Mouse (Mus musculus) frontal cortex, postnatal 36 days (tissue): ENCODE data around the gene Grk4.

Experiments
- DNase-seq, 2 experiments: peaks; one replicate each; pipeline ENCODE4 v3.0.0; 2022; ENCODE audit warnings: low spot score in 2 of 2

Gene Grk4

GRCm38 (mm10) chr5:34659686-34660590 lies at the start of gene Grk4, which contains the start of gene Nop14:
Gene Grk4 (plus strand): TSS chr5:34660379.
Gene Nop14 (minus strand): TSS chr5:34660148.
- peak; percentile 98 to 100 for DNase-seq

- DNase-seq: no peak
These were observed 27.2 kb upstream of the Grk4 start for GRCm38 (mm10) chr5:34632996-34633395.

- DNase-seq: no peak
These were observed 26.5 kb upstream of the Grk4 start for GRCm38 (mm10) chr5:34633641-34634040.

DNA sequence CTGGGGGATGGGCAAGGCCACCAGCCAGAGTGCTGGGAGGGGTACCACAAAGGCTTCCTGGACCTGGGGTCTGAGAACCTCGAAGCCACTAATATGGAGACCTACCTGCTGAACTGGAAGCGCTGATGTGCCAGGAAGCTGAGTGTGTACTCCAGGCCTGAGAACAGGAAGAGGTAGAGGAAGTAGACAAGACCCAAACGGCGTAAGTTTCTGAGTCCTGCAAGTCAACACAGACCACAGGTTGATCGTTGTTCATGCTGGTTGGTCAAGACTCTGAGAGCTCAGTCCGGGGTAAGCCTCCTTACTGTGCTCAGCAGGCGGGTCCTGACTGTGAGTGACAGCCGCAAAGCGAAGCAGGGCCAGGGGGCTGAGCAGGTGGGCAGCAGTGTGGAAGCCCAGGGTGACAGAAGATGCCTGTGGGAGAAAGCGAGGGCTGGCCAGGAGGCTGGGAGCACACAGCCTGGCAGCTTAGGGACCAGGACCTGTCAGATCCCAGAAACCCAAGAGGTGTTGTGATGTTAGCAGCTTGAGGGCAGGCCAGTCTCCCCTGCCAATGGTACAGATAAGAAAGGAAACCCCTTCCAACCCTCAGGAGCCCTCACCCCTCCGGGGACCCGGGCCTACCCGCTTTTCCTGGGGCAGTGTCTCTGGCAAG lies 25.3 kb upstream of the Grk4 start:
- no peak for DNase-seq

DNA sequence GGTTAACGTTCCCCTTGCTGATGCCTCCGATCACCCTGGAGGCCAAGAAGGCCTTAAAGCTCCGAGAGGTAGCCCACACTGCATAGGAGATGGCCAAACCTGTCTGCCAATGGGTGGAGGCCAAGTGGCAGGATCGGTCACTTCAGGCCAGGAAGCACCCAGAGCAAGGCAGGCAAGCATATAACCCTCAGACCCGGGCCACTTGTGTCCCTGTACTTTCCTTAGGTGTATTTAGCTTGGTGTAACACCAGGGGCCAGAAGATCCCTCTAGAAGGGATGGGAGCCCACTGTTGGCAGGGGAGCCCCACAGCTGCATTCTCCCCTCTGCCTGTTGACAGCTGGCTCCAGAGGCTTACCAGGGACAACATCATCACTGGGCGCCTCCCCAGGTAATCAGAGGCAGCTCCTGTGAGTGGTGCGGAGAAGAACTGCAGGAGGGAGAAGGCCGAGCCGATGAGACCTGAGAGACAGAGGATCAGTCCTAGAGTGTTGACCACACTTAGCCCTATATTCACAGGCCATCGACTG lies 24.4 kb upstream of the Grk4 start:
- DNase-seq: no peak

GRCm38 (mm10) chr5:34636481-34637287 lies 23.5 kb upstream of the Grk4 start, which contains the start of gene Mfsd10:
Gene Mfsd10 (minus strand): TSS chr5:34637212.
- peak; percentile 75 to 80 for DNase-seq

DNA sequence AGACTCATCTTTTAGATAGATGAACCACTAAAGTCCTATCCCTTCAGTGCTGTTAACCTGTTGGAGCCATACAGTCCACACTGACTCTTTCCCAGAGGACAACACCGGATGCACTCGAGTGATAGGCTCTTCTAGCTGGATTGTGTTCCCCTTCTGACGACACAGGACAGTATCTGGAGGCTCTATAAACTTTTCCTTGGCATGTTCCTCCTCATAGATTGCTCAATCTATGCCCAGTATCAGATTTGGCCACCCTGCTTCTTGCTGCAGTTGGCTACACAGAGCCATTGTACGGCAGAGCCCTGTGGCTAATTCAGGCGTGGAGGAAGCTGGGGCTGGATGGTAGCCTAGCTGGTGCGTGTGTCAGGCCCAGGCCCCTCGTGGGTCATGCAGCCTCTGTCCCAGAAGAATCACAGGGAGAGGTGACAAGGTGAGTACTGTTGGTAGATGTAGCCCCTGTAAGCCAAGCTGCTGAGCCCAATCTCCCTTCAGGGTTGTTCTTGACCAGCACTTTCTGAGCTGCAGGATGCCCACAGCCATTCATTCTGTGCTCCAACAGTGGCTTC lies 22.5 kb upstream of the Grk4 start:
- DNase-seq: no peak

DNA sequence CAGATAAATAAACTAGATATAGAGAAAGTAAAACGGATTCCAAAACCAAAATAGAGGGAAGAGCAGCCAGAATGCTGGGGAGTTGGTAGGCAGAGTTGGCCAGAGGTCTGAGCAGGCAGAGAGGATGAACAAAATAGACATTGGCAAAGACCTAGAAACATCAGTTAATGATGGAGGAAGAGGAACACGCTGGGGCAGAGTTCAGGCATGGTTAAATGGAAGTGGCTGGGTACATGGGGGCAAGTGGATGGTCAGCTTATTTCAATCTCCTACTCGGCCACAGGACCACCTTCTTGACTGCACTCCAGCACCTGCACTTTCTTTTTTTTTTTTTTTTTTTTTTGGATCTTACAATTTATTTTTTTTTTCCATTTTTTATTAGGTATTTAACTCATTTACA lies 18.2 kb upstream of the Grk4 start:
- no peak for DNase-seq

- peak; percentile 59 to 71 for DNase-seq
These were observed 17.2 kb upstream of the Grk4 start for GRCm38 (mm10) chr5:34642932-34643331.

GRCm38 (mm10) chr5:34647581-34647980 lies 12.6 kb upstream of the Grk4 start:
- DNase-seq: peak; percentile 58 to 61

GRCm38 (mm10) chr5:34652961-34653360 lies 7.2 kb upstream of the Grk4 start:
- DNase-seq: no peak

- DNase-seq: no peak
These were observed 5.3 kb upstream of the Grk4 start for GRCm38 (mm10) chr5:34654881-34655280.

DNA sequence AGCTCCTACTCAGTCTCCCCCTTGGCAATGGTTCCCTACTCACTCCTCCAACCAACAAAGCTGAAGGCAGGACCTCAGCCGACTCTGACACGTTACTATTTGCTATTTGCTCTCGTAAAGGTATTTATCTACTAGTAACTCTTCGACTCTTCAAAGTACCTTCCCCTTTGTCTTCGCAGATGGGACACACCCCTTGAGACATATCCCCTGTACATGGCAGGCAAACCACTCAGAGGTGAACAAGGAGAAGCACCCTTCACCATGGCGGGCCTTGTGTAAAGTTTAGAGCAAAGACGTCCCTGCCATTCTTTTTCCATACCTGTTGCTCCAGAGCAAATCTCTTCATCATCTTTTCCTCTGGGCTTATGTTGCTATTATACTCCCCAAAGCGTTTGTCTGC lies 2.6 kb upstream of the Grk4 start:
- DNase-seq: no peak

GRCm38 (mm10) chr5:34660591-34661130 lies 482 bp downstream of the Grk4 start:
- DNase-seq: peak in 1 of 2 experiments; percentile 25

DNA sequence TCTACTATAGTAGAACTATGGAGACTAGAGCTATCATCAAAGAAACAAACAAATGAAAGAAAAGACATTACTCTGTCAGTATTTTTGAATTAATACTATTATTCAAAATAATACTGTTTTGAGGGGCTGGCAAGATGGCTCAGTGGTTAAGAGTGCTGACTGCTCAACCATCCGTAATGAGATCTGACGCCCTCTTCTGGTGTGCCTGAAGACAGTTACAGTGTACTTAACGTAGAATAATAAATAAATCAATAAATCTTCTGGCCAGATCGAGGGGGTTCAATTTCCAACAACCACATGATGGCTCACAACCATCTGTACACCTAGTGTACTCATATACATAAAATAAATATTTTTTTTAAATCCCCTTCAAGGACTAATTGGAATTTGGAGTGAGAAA lies 1.7 kb downstream of the Grk4 start:
- no peak for DNase-seq

- no peak for DNase-seq
These were observed 3.1 kb downstream of the Grk4 start for GRCm38 (mm10) chr5:34663231-34663630.

GRCm38 (mm10) chr5:34669493-34669892 lies 9.3 kb downstream of the Grk4 start:
- DNase-seq: no peak

DNA sequence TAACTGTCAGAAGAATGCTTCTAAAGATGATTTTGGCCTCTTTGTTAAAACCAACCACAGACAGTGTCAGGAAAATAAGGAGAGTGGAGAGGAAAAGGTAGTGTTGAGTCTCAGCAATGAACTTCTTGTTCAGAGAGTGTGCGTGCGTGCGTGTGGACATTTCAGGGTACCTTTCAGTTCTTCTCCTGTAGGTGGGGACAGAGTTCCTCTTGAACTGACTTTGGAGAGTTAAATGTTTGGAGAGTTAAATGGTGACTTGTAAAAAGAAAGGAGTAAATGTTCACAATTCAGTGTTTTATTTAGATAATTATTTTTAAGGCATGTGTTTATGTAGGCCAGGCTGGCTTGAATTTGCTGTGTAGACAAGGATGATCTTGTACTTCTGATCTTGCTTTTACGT lies 10.1 kb downstream of the Grk4 start:
- no peak for DNase-seq

GRCm38 (mm10) chr5:34689868-34690267 lies 29.7 kb downstream of the Grk4 start:
- no peak for DNase-seq

DNA sequence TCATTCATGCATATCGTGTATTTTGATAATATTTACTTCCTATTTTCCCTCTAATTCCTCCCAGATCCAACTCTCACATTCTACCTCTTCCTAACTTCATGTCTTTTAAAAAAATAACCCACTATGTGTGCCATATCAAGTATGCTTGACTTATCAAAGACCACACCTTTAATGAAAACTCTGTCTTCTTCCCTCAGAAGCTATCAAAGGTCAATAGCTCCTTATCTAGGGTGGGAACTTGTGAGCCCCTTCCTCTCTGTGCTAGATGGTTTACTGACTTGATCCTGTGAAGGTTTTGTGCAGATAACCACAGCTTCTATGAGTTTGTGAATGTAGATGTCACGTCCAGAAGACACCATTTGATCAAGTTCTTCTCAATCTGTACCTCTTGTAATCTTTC lies 32.6 kb downstream of the Grk4 start:
- DNase-seq: no peak

- no peak for DNase-seq
These were observed 35.3 kb downstream of the Grk4 start for GRCm38 (mm10) chr5:34695521-34695920.
